Comparison of ENCODE assay signal across 9 mouse cellular contexts in genomic region chr16:97568662-97569061, GRCm38 (mm10). TPM values are rescaled to one million over a fixed set of nuclear protein-coding genes. Genes with fewer than 3 reads are reported as not detected.
DNase-seq lines count a peak whose midpoint lies in the region; ATAC-seq and TF ChIP-seq lines count a peak whose summit lies in the region.
"Had no signal": no experiment of that assay in that cellular context is flagged by ENCODE, and none has a peak within 500 bp of the region (broad histone marks: within the 10 kb centered on the region; RNA-seq: fewer than 3 reads in every experiment).

No protein-coding gene starts in this region.

- peak; percentile 35 for DNase-seq in hindbrain, embryonic 11.5 days (ENCODE audit: low spot score)
- peak; percentile 63 to 77 for DNase-seq in adrenal gland, postnatal 36 days
- peak; percentile 51 for DNase-seq in gastrocnemius, adult 2 months
- DNase-seq in left cerebral cortex, adult 18-20 months (ENCODE audit: low spot score in 2 of 2) = peak; percentile 62 to 73
- DNase-seq in right cerebral cortex, adult 2 months (ENCODE audit: low spot score in 2 of 2) = peak; percentile 64 to 73
- DNase-seq in urinary bladder, adult 2 months (ENCODE audit: low spot score) = no peak

- 67% methylated on average over 9 of the region's 9 CpGs for WGBS in hindbrain, embryonic 11.5 days
- 71% methylated on average over 9 of the region's 9 CpGs for WGBS in hindbrain, embryonic 13.5 days

- H3K27me3 ChIP-seq in hindbrain, embryonic 11.5 days (ENCODE audit: control insufficient read depth, insufficient read depth, low read length) = no peaks in the 10 kb centered on the region
- H3K27me3 ChIP-seq in hindbrain, embryonic 13.5 days = no peaks in the 10 kb centered on the region
- no peaks in the 10 kb centered on the region for H3K27me3 ChIP-seq in ES-Bruce4 (ENCODE audit: control insufficient read depth, insufficient read depth, low read length, poor library complexity, severe bottlenecking)
- H3K27me3 ChIP-seq: hindbrain, embryonic 15.5 days had no signal

- peak; percentile 53 for TF ChIP-seq CTCF in ES-Bruce4 (IDR thresholded peaks at IDR 0.05; ENCODE audit: low read depth, low read length)
- TF ChIP-seq CTCF in gastrocnemius, adult 2 months (IDR thresholded peaks at IDR 0.05) = peak; percentile 75

- H3K4me3 ChIP-seq in hindbrain, embryonic 11.5 days (ENCODE audit: low read depth, low read length) = no peak overlapping the region
- no peak overlapping the region for H3K4me3 ChIP-seq in hindbrain, embryonic 13.5 days
- no peak overlapping the region for H3K4me3 ChIP-seq in ES-Bruce4 (ENCODE audit: low read depth, low read length)
- H3K4me3 ChIP-seq in gastrocnemius, adult 2 months = no peak overlapping the region
- H3K4me3 ChIP-seq: hindbrain, embryonic 15.5 days had no signal

- no peak overlapping the region for H3K9ac ChIP-seq in hindbrain, embryonic 11.5 days (ENCODE audit: low read depth, low read length)
- H3K9ac ChIP-seq in hindbrain, embryonic 13.5 days = no peak overlapping the region
- H3K9ac ChIP-seq in ES-Bruce4 (ENCODE audit: low read depth, poor library complexity, severe bottlenecking) = no peak overlapping the region
- H3K9ac ChIP-seq: hindbrain, embryonic 15.5 days had no signal

- TF ChIP-seq EP300 in ES-Bruce4 (IDR thresholded peaks at IDR 0.05; ENCODE audit: insufficient read depth, low read depth, low read length) = no peak

- intact Hi-C loops in gastrocnemius, adult 2 months (cut with DNase I) = loop anchor here (2.0 to 5.0 kb wide), 2 partner anchors 124 to 256 kb away; no protein-coding TSS in a partner anchor

- no peak for ATAC-seq in hindbrain, embryonic 11.5 days (ENCODE audit: low FRiP score)
- ATAC-seq in hindbrain, embryonic 13.5 days (ENCODE audit: low FRiP score) = no peak

- TF ChIP-seq POLR2A in ES-Bruce4 (IDR thresholded peaks at IDR 0.05; ENCODE audit: insufficient read depth, low read length) = no peak

- H3K4me1 ChIP-seq in hindbrain, embryonic 11.5 days (replicated peaks; ENCODE audit: control insufficient read depth, insufficient read depth, low read length) = no peaks in the 10 kb centered on the region
- no peaks in the 10 kb centered on the region for H3K4me1 ChIP-seq in hindbrain, embryonic 13.5 days (replicated peaks)
- H3K4me1 ChIP-seq in ES-Bruce4 (ENCODE audit: control insufficient read depth, insufficient read depth, low read length) = no peaks in the 10 kb centered on the region
- H3K4me1 ChIP-seq: hindbrain, embryonic 15.5 days had no signal

- no peak overlapping the region for H3K4me2 ChIP-seq in hindbrain, embryonic 11.5 days (replicated peaks; ENCODE audit: low read depth, low read length)
- no peak overlapping the region for H3K4me2 ChIP-seq in hindbrain, embryonic 13.5 days
- H3K4me2 ChIP-seq: hindbrain, embryonic 15.5 days had no signal

- no peaks in the 10 kb centered on the region for H3K9me3 ChIP-seq in hindbrain, embryonic 11.5 days (ENCODE audit: control insufficient read depth, low read length)
- H3K9me3 ChIP-seq in hindbrain, embryonic 13.5 days = no peaks in the 10 kb centered on the region
- H3K9me3 ChIP-seq in ES-Bruce4 (replicated peaks; ENCODE audit: control insufficient read depth, insufficient read depth, low read length, poor library complexity, severe bottlenecking) = no peaks in the 10 kb centered on the region
- H3K9me3 ChIP-seq: hindbrain, embryonic 15.5 days had no signal

- H3K27ac ChIP-seq in hindbrain, embryonic 11.5 days (ENCODE audit: low read depth, low read length) = no peak overlapping the region
- no peak overlapping the region for H3K27ac ChIP-seq in hindbrain, embryonic 13.5 days
- H3K27ac ChIP-seq in ES-Bruce4 (ENCODE audit: insufficient read depth, low read length) = no peak overlapping the region
- H3K27ac ChIP-seq in gastrocnemius, adult 2 months = no peak overlapping the region
- H3K27ac ChIP-seq: hindbrain, embryonic 15.5 days had no signal

- H3K36me3 ChIP-seq in hindbrain, embryonic 11.5 days (ENCODE audit: control insufficient read depth, insufficient read depth, low read length) = no peaks in the 10 kb centered on the region
- no peaks in the 10 kb centered on the region for H3K36me3 ChIP-seq in hindbrain, embryonic 13.5 days
- no peaks in the 10 kb centered on the region for H3K36me3 ChIP-seq in ES-Bruce4 (ENCODE audit: control insufficient read depth, insufficient read depth, low read length, poor library complexity, severe bottlenecking)
- H3K36me3 ChIP-seq: hindbrain, embryonic 15.5 days had no signal

RNA-seq across cellular contexts. Expression of gene Tmprss2, which starts 42.3 kb away (rescaled TPM):
- polyA plus RNA-seq in hindbrain, embryonic 11.5 days (2014; fragmentation: Nextera tagmentation; extraction: Ambion mirVana) = 0.19 and 0.39 TPM in 2 replicates
- 0.19 TPM in 1 of 2 replicates, not detected in the other for polyA plus RNA-seq in hindbrain, embryonic 13.5 days (2015; fragmentation: Nextera tagmentation; extraction: Ambion mirVana)
- 11.5 and 12.3 TPM in 2 replicates for polyA plus RNA-seq in ES-Bruce4 (2011; ENCODE audit: insufficient read depth, insufficient read length, low read depth, missing spikeins)
- not detected for total RNA-seq in adrenal gland, postnatal 36 days (2021)
- total RNA-seq in gastrocnemius, adult 2 months (2021) = under 1 TPM in 1 of 2 experiments, not detected in 1; 0.14 TPM
- not detected for total RNA-seq in left cerebral cortex, adult 18-20 months (2021)
- polyA plus RNA-seq in urinary bladder, adult 2 months (2012; rRNA removed) = 453 and 604 TPM in 2 replicates

RNA-seq across cellular contexts. Expression of gene Fam3b, which starts 54.0 kb away (rescaled TPM):
- polyA plus RNA-seq in hindbrain, embryonic 11.5 days (2014; fragmentation: Nextera tagmentation; extraction: Ambion mirVana) = not detected in 2 replicates
- not detected in 2 replicates for polyA plus RNA-seq in hindbrain, embryonic 13.5 days (2015; fragmentation: Nextera tagmentation; extraction: Ambion mirVana)
- not detected in 2 replicates for polyA plus RNA-seq in ES-Bruce4 (2011; ENCODE audit: insufficient read depth, insufficient read length, low read depth, missing spikeins)
- not detected for total RNA-seq in adrenal gland, postnatal 36 days (2021)
- not detected for total RNA-seq in gastrocnemius, adult 2 months (2021)
- not detected for total RNA-seq in left cerebral cortex, adult 18-20 months (2021)
- 0.17 TPM in 1 of 2 replicates, not detected in the other for polyA plus RNA-seq in urinary bladder, adult 2 months (2012; rRNA removed)
- polyA plus RNA-seq: hindbrain, embryonic 15.5 days had no signal

Comparison
In these comparisons a context has a peak if more than half of its experiments do, and no peak if none do; other contexts are left out.
1. RNA of gene Tmprss2, which starts 42.3 kb away (polyA plus RNA-seq): 453 to 604 TPM in urinary bladder, adult 2 months; 11.5 to 12.3 TPM in ES-Bruce4, 0.19 to 0.39 TPM in hindbrain, embryonic 11.5 days and 0.19 TPM in hindbrain, embryonic 13.5 days; every median in the first group is over 10 times any median in the second.